Mouse (Mus musculus) olfactory bulb, adult 2 months (tissue): ENCODE results near the gene Card19. TPM values are rescaled to one million over a fixed set of nuclear protein-coding genes. Genes with fewer than 3 reads are reported as not detected.

Experiments used
- H3K27ac ChIP-seq: fragments of 200-500 bp; 2 replicates; pipeline ENCODE4 v1.5.1; 2012; ENCODE audit warnings: low read depth, low read length; ENCODE audit not compliant: insufficient read depth
- H3K4me1 ChIP-seq: fragments of 200-500 bp; 2 replicates; pipeline ENCODE4 v1.6.1; 2012; ENCODE audit warnings: low read length; ENCODE audit not compliant: control insufficient read depth, insufficient read depth
- H3K4me3 ChIP-seq: fragments of 200-500 bp; 2 replicates; pipeline ENCODE4 v1.5.1; 2012; ENCODE audit warnings: mild to moderate bottlenecking, low read depth, low read length, moderate library complexity; ENCODE audit not compliant: insufficient read depth
- CTCF ChIP-seq: fragments of 200-500 bp; IDR thresholded peaks from 2 replicates; pipeline ENCODE4 v1.5.1; 2012; ENCODE audit warnings: low read depth, mild to moderate bottlenecking, low read length, moderate library complexity; ENCODE audit not compliant: insufficient read depth
- POLR2A ChIP-seq: fragments of 200-500 bp; IDR thresholded peaks from 2 replicates; pipeline ENCODE4 v1.6.1; 2012; ENCODE audit warnings: mild to moderate bottlenecking, low read depth, low read length, moderate library complexity; ENCODE audit not compliant: insufficient read depth
- WGBS: fragments of 180-500 bp; shearing (Covaris S2); methylation state at CpG from one replicate; pipeline ENCODE4 v1.1.7; 2018; 5-methylcytosine and 5-hydroxymethylcytosine counted together
- polyA plus RNA-seq: library from polyadenylated mRNA; stranded (reverse); fragments of >200 nt; gene quantifications from 2 replicates; pipeline ENCODE4 v1.2.4, GENCODE M21; 2012; ENCODE audit warnings: low replicate concordance; ENCODE audit not compliant: missing spikeins, insufficient read depth, insufficient read length

The Card19 gene
- not detected in 2 replicates for polyA plus RNA-seq

- Histone ChIP-seq H3K4me1 (peaks cover 23% of the 10 kb centered on the region), H3K27ac (no peak within 1 kb of the TSS; the same call in 1 of the 2 replicates), H3K4me3 (peak within 1 kb of the TSS; percentile 94)
- peak; percentile 35; the same call in 1 of the 2 replicates for TF ChIP-seq POLR2A
- TF ChIP-seq CTCF = no peak
- under 1% methylated on average over 78 of the region's 78 CpGs for WGBS
Measured at GRCm38 (mm10) chr13:49215504-49216219, at the start of gene Card19. Gene Card19, minus strand, starts transcription at chr13:49216037.

- TF ChIP-seq CTCF = no peak
- TF ChIP-seq POLR2A = no peak
- H3K27ac ChIP-seq = no peak overlapping the region
- no peak overlapping the region for H3K4me3 ChIP-seq
- 67% methylated on average over 15 of the region's 15 CpGs for WGBS
- no peaks in the 10 kb centered on the region for H3K4me1 ChIP-seq
Measured at GRCm38 (mm10) chr13:49260036-49260722, 44.3 kb upstream of the Card19 start.

DNA sequence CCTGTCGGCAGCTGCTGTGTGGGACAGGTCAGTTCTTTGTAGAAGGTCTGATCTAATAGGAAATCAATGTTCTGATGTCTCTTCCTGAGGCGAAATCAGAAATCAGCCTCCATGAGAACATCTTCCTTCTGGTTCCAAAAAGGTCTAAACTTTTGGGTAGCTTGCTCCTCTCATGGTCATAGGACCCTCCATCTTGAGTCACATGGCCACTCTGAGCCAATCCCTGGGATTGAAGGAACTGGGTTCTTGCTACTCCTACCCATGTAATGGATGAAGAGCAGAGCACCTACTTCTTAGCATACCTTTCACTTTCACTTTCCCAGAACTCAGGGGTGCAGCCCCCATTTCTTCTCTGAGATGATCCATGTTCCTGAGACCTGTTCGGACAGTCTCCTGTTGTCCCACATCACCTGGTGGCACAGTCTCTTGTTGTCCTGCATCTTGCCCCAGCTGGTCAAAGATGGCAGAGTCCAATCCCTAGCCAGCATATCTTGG, 42.0 kb upstream of the Card19 start:
- H3K4me1 ChIP-seq = peaks cover under 1% of the 10 kb centered on the region; the same call in 1 of the 2 replicates
- H3K4me3 ChIP-seq = no peak overlapping the region
- TF ChIP-seq CTCF (no peak), POLR2A (no peak)
- WGBS = 95% methylated on average over 3 of the region's 3 CpGs
- no peak overlapping the region for H3K27ac ChIP-seq

DNA sequence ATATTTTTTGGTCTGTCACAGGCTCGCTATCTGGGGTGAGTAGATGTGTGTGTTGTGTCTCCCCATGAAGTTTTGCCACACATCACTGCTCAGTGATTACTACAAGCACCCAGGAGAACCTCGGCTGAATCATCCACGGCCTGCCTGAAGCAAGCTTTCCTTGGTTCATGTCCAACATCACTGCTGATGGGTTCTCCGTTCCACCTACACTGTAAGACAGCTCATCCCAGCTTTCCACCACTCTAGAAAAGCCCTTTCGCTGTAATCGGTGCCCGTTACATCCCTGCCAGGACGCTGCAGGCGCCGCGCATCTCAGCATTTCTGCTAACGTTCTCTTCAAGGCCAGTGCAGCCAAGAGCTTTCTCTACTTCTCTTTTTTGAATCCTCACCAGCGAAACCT, 36.9 kb upstream of the Card19 start:
- H3K27ac ChIP-seq = no peak overlapping the region
- WGBS = 64% methylated on average over 13 of the region's 13 CpGs
- H3K4me3 ChIP-seq = no peak overlapping the region
- H3K4me1 ChIP-seq = peaks cover 9% of the 10 kb centered on the region
- TF ChIP-seq POLR2A (no peak), CTCF (no peak)

GRCm38 (mm10) chr13:49252113-49252512, 36.3 kb upstream of the Card19 start:
- Histone ChIP-seq H3K27ac (no peak overlapping the region), H3K4me3 (no peak overlapping the region), H3K4me1 (peaks cover 15% of the 10 kb centered on the region)
- no peak for TF ChIP-seq POLR2A
- TF ChIP-seq CTCF = no peak
- 78% methylated on average over 2 of the region's 2 CpGs for WGBS

DNA sequence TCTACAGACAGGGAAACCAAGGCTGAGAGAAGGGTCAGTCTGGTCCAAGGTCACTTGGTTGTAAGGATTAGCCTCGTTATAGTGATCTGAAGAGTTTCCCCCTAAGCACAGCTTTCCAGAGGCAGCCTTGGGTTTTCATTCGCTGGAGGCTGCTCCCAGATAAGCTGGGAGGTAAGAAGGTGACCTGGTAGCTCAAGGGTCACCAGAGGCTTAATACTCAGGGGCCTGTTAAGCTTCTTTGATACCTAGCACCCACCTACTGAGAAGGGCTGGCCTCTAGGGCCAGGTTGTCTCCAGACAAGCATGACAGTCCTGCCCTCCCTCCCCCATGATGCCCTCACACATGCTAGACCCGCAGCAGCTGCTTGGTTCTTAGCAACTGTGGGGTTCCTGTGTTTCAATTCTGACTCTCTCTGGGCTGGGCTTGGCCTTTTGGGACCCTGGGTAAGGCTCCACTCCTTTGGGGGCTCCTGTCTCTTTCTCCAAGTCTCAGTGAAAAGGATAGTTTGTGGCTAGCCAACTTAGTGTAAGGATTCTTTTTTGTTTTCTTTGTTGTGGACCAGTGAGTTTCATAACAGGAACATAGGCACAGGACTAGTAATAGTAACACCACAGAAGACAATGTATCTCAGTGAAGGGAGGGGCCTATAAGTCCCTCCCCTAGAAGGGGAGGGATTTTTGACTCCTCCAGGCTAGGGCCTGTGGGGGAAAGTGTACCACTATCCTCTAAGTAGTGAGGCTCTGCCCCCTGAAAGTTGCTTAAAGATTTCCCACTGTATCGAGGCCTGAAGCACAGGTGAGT, 35.1 kb upstream of the Card19 start:
- no peak overlapping the region for H3K27ac ChIP-seq
- H3K4me3 ChIP-seq = no peak overlapping the region
- WGBS = 69% methylated on average over 4 of the region's 4 CpGs
- TF ChIP-seq POLR2A (no peak), CTCF (no peak)
- H3K4me1 ChIP-seq = peaks cover 15% of the 10 kb centered on the region

DNA sequence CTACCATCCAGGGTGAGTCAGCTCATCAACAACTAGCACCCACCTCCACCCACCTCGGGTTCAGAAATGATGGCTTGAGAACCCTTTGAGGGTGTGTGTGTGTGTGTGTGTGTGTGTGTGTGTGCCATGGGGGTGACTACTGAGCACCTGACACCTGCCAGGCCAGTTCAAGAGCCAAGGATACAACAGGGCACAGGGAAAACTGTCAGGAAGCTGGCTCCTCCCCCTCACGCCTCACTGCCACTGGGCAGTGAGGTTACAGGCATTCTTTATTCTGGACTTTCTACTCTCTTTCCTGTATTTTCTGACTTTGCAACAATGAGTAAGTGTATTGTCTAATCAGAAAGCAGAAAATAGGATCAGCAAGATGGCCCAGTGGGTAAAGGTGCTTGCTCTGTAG, 33.8 kb upstream of the Card19 start:
- Histone ChIP-seq H3K4me1 (peaks cover 15% of the 10 kb centered on the region), H3K27ac (no peak overlapping the region), H3K4me3 (no peak overlapping the region)
- 69% methylated on average over 2 of the region's 2 CpGs for WGBS
- no peak for TF ChIP-seq POLR2A
- TF ChIP-seq CTCF = no peak

DNA sequence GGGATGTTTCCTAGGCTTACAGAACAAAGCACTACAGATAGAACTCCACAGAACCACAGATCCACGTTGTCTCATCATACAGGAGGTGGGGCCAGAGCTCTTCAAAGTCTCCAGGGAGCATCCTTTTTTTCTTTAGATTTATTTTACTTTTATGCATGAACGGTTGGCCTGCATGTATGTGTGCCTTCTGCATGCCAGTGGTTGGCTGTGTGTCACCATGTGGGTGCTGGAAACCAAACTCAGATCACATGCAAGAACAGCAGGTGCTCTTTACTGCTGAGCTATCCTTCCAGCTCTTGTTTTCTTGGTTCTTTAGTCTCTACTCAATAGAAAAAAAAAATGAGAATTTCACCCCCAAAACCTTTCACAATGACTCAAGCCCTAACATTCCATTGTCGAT, 33.1 kb upstream of the Card19 start:
- H3K4me1 ChIP-seq = peaks cover 15% of the 10 kb centered on the region
- TF ChIP-seq CTCF (no peak), POLR2A (no peak)
- WGBS = 61% methylated on average over 3 of the region's 3 CpGs
- H3K27ac ChIP-seq = no peak overlapping the region
- H3K4me3 ChIP-seq = no peak overlapping the region
